Mouse (Mus musculus): ENCODE results near the gene Stab1. TPM values are rescaled to one million over a fixed set of nuclear protein-coding genes. Genes with fewer than 3 reads are reported as not detected.

Stab1 gene
- polyA plus RNA-seq, 1 experiment from 2014 or later: 241 TPM

DNA sequence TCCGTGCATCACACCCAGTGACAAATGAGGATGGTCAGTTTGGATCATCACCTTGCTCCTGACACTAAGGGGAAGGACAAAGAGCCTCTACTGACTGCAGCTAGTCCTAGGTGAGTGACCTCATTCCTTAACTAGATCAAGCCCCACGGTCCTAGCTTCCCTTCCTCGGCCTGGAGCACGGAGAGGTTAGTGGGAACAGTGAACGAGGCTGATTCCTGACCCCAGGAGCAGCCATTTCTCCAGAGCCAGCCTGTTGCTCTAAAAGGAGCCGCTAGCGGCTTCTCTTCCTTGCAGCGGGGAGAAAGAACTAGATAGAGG, 36.8 kb upstream of the Stab1 start:
- Histone ChIP-seq H3K36me3 (ENCODE audit: inconsistent target) (peaks cover 44% of the 10 kb centered on the region), H3K79me2 (ENCODE audit: inconsistent target) (peaks cover 71% of the 10 kb centered on the region), H3K27ac (peak overlapping the region; percentile 90), H3K4me3 (ENCODE audit: inconsistent target) (peak overlapping the region; percentile 94)
- 25% methylated on average over 8 of the region's 8 CpGs for WGBS (ENCODE audit: missing documents)

DNA sequence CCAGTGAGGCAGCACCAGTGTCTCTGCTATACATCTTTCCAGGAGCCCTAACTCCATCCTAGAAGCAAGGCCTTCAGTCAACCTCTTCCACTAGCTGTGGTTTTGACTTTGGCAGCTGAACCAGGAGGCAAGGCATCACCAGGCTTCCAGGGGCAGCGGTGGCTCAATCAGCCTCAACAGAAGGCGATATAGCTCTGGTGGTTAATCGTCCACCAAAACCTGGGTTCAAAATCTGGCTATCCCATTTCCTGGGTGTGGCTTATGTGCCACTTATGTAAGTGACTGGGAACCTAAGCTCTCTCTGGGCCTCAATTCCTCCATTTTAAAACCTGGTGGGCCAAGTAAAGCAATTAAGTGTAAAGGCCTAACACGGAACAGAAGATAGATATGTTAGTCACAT, 36.4 kb upstream of the Stab1 start:
- Histone ChIP-seq H3K4me3 (ENCODE audit: inconsistent target) (peak overlapping the region; percentile 94), H3K27ac (peak overlapping the region; percentile 90), H3K36me3 (ENCODE audit: inconsistent target) (peaks cover 47% of the 10 kb centered on the region), H3K79me2 (ENCODE audit: inconsistent target) (peaks cover 74% of the 10 kb centered on the region)
- WGBS (ENCODE audit: missing documents): 63% methylated on average over 4 of the region's 4 CpGs

DNA sequence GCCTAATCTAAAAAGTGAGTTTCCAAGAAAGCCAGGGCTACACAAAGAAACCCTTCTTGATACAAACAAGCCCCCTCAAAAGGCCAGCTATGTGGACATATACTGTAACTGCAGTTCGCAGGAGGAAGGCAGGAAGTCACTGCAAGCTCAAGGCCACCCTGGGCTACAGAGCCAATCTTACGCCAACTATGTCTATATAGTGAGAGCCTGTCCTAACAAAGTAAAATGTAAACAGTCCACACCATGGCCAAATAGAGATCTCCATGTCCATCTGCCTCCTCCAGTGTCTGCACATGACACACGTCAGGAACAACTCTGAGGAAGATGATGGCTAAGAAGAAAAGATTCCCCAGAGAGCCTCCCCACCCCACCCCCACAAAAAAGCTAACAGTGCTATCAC, 31.6 kb upstream of the Stab1 start:
- H3K36me3 ChIP-seq (ENCODE audit: inconsistent target): peaks cover 56% of the 10 kb centered on the region
- WGBS (ENCODE audit: missing documents): 97% methylated on average over 3 of the region's 3 CpGs

DNA sequence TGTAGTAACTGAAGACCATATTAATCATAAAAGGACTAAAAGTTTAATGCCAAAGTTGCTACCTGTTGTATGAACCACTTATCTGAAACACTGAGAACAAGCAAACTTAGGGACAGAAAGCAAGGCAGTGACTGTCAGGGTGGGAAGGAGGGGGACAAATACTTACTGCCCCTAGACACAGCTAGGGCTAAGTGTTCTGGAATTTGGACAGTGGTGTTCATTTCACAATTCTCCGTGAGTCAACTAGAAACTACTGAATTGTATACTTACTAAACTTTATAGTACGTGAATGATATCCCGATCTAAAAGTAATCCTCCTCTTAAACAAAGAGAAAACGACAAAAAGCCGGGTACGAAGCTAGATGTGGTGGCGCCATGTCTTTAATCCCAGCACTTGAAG, 31.2 kb upstream of the Stab1 start:
- no peak overlapping the region for H3K27ac ChIP-seq
- WGBS (ENCODE audit: missing documents): 100% methylated on average over 7 of the region's 7 CpGs

More for the DNA sequence above, 31.6 kb upstream of the Stab1 start:
- Histone ChIP-seq H3K79me2 (ENCODE audit: inconsistent target) (peaks cover 100% of the 10 kb centered on the region), H3K4me3 (ENCODE audit: inconsistent target) (no peak overlapping the region), H3K27ac (no peak overlapping the region)

DNA sequence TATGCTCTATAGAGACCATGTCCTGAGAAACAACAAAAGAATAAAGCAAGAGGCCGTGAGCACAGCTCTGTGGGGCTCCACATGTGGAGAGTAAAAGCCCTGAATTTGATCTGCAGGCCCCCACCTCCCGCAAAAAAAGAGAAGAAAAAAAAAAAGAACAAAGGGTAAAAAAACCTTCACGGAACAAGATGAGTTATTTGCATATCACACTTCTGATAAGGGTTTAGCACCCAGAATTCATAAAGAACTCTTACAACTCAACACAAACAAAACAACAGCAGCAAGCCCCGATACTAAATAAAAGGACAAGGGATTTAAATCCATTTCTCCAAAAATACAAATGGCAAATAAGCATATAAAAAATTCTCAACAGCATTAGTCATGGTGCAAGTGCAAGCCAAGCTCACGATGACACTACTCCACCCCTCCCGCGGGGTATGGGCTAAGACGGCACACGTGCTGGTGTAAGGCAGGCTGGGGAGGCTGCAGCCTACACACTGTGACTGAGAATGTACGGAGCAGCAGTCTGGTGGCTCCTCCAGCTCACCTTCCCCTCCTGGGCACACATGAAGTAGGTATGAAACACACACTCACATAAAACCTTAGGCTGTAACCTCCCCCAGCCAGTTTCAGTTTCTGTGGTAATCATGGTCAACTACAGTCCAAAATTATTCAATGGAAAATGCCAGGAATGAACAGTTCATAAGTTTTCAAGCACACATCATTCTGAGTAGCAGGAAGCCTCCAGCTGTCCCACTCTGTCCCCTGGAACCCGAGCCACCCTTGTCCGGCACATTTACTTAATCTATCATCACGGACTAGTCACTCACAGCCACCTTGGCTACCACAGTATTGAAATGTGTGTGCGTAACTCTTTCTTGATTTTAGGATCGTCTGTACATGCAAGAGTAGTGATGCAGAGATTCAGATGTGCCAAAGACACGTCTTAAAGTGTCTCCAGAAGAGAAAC, 29.4 kb upstream of the Stab1 start:
- WGBS (ENCODE audit: missing documents): 80% methylated on average over 16 of the region's 16 CpGs

More for the DNA sequence above, 31.2 kb upstream of the Stab1 start:
- H3K79me2 ChIP-seq (ENCODE audit: inconsistent target): peaks cover 100% of the 10 kb centered on the region
- H3K4me3 ChIP-seq (ENCODE audit: inconsistent target): no peak overlapping the region
- peaks cover 55% of the 10 kb centered on the region for H3K36me3 ChIP-seq (ENCODE audit: inconsistent target)

DNA sequence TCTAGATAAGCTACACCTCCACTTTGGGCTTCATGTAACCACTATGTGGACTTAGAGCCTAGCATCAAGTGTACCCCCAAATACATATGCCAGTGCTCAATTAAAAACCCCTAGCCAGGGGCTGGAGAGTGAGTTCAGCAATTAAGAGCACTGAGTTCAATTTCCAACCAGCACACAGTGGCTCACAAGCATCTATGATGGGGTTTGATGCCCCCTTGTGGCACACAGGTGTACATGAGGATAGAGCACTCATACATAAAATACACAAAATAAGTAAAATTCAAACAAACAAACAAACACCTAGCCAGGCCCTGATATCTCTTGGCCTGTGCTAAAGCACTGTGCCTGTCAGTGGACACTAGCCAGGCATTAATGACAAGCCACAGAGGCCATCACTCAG, 27.5 kb upstream of the Stab1 start:
- Histone ChIP-seq H3K79me2 (ENCODE audit: inconsistent target) (peaks cover 100% of the 10 kb centered on the region), H3K36me3 (ENCODE audit: inconsistent target) (peaks cover 42% of the 10 kb centered on the region), H3K27ac (peak overlapping the region; percentile 71), H3K4me3 (ENCODE audit: inconsistent target) (no peak overlapping the region)

More for the DNA sequence above, 29.4 kb upstream of the Stab1 start:
- Histone ChIP-seq H3K36me3 (ENCODE audit: inconsistent target) (peaks cover 45% of the 10 kb centered on the region), H3K79me2 (ENCODE audit: inconsistent target) (peaks cover 100% of the 10 kb centered on the region), H3K4me3 (ENCODE audit: inconsistent target) (no peak overlapping the region), H3K27ac (0 out of 2 replicates have a peak overlapping the region, but pooled peaks have one; percentile 7)

DNA sequence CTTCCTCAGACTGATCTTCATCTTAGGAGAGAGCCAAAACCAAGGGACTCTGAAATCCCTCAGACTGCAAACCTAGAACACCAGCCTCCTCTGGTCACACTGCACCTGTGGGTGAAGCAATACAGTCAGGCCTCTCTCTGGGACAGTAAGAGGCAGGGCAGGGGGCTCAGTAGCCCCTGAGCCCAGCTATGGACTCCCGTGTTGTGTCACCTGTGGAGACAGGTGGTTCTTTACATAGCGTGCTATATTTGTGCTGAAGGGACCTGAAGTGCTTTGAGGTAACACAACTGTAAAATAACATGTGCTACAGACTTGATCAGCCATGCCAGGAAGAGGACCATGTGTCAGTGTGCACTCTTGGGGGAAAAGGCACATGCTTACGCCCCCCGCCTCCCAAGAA, 27.1 kb upstream of the Stab1 start:
- Histone ChIP-seq H3K36me3 (ENCODE audit: inconsistent target) (peaks cover 43% of the 10 kb centered on the region), H3K79me2 (ENCODE audit: inconsistent target) (peaks cover 100% of the 10 kb centered on the region), H3K27ac (peak overlapping the region; percentile 71), H3K4me3 (ENCODE audit: inconsistent target) (no peak overlapping the region)
- 78% methylated on average over 4 of the region's 4 CpGs for WGBS (ENCODE audit: missing documents)

DNA sequence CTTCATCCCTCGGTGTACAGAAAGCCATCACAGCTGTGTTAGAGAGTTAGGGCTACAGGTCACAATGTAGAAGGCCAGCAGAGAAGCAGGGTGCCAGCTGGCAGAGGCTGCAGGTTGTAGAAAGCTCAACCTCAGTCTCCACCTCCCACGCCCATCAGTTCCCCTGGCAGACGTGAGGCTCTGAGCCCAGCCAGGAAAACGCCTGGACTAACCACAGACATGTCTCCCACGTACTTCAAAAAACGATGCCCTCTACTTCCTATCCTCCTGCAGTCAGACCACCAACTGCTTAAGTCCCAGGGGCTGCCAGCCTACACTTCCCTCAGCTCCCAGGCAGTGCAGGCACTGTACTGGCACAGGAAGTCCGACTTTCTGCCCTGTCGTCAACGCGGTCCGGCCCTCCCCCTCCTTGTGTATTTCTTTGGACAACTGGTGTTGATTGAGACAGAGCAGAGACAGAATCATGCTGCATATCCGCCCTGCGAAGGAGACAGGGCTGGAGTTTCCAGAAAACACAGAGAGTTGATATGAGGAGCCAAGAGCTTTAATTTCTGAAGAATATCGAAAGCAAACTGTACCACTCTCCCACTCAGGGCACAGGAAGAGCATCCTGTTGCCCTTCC, 26.6 kb upstream of the Stab1 start:
- 12% methylated on average over 14 of the region's 14 CpGs for WGBS (ENCODE audit: missing documents)
- peaks cover 98% of the 10 kb centered on the region for H3K79me2 ChIP-seq (ENCODE audit: inconsistent target)
- no peak overlapping the region for H3K4me3 ChIP-seq (ENCODE audit: inconsistent target)
- H3K36me3 ChIP-seq (ENCODE audit: inconsistent target): peaks cover 41% of the 10 kb centered on the region
- peak overlapping the region; percentile 71 for H3K27ac ChIP-seq

DNA sequence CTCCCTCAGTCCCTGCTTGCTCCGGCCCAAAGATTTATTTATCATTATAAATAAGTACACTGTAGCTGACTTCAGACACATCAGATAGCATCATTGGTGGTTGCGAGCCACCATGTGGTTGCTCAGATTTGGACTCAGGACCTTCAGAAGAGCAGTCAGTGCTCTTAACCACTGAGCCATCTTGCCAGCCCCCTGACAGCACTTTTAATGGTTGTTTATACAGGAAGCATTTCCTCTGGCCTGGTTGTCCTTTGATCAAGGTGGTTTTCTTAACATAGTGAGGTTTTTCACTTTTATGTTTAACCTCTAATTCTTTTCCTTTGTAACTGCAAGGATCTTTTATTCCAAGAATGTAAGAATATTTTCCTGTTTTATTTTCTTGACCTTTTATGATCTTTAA, 26.0 kb upstream of the Stab1 start:
- H3K4me3 ChIP-seq (ENCODE audit: inconsistent target): no peak overlapping the region
- peak overlapping the region; percentile 71 for H3K27ac ChIP-seq
- peaks cover 35% of the 10 kb centered on the region for H3K36me3 ChIP-seq (ENCODE audit: inconsistent target)
- peaks cover 93% of the 10 kb centered on the region for H3K79me2 ChIP-seq (ENCODE audit: inconsistent target)
- 88% methylated on average over 2 of the region's 2 CpGs for WGBS (ENCODE audit: missing documents)

DNA sequence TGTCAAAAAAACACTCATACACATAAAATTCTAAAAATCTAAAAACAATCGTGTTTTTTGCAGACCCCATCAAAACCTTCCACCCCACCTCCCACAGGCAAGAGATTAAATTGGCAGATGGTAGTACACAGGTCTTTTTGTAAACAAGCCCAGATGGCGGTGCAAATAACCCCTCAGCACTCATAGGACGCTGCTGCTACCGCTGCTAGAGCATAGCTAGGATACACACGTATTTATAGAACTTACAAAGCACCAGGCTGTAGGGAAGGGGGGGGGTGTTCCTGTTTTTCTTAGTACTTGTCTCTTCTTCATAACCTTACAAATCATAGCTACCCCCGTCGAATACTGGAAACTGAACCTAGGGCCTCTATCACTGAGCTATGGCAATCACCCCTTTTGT, 25.4 kb upstream of the Stab1 start:
- Histone ChIP-seq H3K36me3 (ENCODE audit: inconsistent target) (peaks cover 31% of the 10 kb centered on the region), H3K4me3 (ENCODE audit: inconsistent target) (no peak overlapping the region), H3K79me2 (ENCODE audit: inconsistent target) (peaks cover 86% of the 10 kb centered on the region), H3K27ac (peak overlapping the region; percentile 71)
- WGBS (ENCODE audit: missing documents): 81% methylated on average over 7 of the region's 7 CpGs

DNA sequence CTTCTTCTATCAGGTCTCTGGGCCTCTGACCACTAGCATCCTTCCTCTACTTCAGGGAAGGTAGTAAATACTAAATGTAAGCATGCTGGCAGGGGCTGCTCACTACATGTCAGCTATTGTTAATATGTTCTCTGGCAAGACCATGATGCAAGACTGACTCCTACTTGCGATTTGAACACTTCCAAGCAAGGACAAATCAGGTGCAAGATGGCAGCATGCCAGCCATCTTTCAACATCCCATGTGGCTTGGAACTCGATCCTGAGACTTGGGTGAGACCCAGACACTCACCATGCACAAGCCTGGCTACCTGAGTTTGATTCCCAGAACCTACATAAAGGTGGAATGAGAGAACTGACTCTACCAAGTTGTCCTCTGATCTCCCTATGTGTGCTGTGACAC, 23.5 kb upstream of the Stab1 start:
- peaks cover 81% of the 10 kb centered on the region for H3K79me2 ChIP-seq (ENCODE audit: inconsistent target)
- WGBS (ENCODE audit: missing documents): 57% methylated on average over 2 of the region's 2 CpGs

DNA sequence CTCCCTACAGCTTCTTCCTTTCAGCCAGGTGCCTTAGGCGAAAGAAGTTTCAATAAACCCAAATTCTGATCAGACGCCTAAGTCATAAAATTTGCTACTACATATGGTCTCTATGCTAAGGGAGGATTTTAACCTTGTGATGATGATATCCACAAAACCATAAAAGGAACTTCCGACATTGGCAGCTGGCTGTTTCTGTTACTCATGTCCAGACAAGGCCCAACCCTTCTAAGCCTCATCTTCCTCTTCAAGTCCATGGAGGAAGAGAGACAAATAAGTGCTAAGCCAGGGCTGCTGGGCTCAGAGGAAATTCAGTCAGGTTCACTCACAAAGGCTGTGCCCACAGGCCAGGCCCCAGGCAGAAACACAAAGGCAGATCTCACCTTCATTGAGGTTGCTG, 20.9 kb upstream of the Stab1 start:
- Histone ChIP-seq H3K36me3 (ENCODE audit: inconsistent target) (peaks cover 50% of the 10 kb centered on the region), H3K4me3 (ENCODE audit: inconsistent target) (no peak overlapping the region), H3K79me2 (ENCODE audit: inconsistent target) (peaks cover 69% of the 10 kb centered on the region), H3K27ac (peak overlapping the region; percentile 100)
- WGBS (ENCODE audit: missing documents): 51% methylated on average over 3 of the region's 3 CpGs

More for the DNA sequence above, 23.5 kb upstream of the Stab1 start:
- Histone ChIP-seq H3K36me3 (ENCODE audit: inconsistent target) (peaks cover 39% of the 10 kb centered on the region), H3K27ac (no peak overlapping the region), H3K4me3 (ENCODE audit: inconsistent target) (no peak overlapping the region)

DNA sequence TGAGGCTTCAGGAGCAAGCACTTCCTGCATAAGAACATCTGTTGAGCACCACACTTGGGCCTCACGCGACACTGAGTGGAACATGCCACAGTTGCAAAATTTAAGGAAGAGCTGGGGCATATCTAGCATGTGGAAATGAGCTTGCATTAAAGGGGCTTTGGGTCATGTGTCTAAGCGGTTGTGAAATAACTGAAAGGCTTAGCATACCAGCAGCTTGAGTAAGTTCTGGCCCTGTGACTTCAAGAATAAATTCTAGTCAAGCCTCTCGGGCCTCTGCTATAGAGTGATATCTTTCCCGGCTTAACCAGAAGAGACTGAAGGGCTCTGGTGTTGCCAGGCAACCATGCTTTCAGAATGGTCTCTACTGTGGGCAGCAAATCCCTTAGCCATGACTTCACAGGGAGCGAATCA, 20.3 kb upstream of the Stab1 start:
- 14% methylated on average over 6 of the region's 6 CpGs for WGBS (ENCODE audit: missing documents)
- Histone ChIP-seq H3K4me3 (ENCODE audit: inconsistent target) (no peak overlapping the region), H3K79me2 (ENCODE audit: inconsistent target) (peaks cover 63% of the 10 kb centered on the region), H3K27ac (peak overlapping the region; percentile 100), H3K36me3 (ENCODE audit: inconsistent target) (peaks cover 50% of the 10 kb centered on the region)

DNA sequence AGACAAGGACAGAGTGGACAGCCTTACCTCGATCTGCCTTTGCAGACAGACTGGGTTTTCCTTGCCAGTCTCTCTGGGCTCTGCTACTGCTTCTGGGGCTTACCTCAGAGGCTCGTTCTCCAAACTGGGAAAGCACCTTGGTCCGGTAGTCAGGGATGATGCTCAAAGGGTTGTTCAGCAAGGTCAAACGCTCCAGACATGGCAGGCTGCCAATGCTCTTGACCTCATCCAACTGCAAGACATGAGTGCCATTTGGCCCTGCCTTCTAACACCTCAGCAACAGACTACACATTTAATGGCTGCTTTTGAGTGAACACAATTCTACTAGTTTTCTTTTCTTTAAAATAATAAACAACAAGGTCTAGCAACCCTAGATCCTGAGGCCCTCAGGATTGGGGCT, 18.2 kb upstream of the Stab1 start:
- 98% methylated on average over 4 of the region's 4 CpGs for WGBS (ENCODE audit: missing documents)
- Histone ChIP-seq H3K4me3 (ENCODE audit: inconsistent target) (no peak overlapping the region), H3K27ac (peak overlapping the region; percentile 100), H3K36me3 (ENCODE audit: inconsistent target) (peaks cover 38% of the 10 kb centered on the region), H3K79me2 (ENCODE audit: inconsistent target) (peaks cover 54% of the 10 kb centered on the region)

DNA sequence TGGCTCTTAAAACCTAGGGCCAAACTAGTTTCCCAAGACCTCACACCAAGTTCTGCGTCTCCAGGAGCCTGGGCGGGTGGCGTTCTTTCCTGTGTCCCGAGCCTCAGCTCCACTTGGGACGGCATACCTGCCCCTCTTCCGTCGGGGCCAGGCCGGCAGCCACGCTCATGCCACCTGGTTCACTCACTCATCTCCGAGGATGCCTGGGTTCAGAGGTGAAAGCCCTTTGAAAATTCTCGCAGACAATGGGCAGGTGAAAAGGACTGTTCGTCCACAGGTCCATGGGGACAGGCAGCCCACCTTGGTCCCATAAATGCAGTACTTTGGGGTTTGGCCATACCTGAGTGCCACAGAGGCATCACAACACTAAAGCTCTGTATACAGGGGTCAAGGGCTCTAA, 15.8 kb upstream of the Stab1 start:
- Histone ChIP-seq H3K36me3 (ENCODE audit: inconsistent target) (peaks cover 41% of the 10 kb centered on the region; the same call in 1 of the 2 replicates), H3K79me2 (ENCODE audit: inconsistent target) (peaks cover 63% of the 10 kb centered on the region), H3K4me3 (ENCODE audit: inconsistent target) (no peak overlapping the region), H3K27ac (peak overlapping the region; percentile 100)
- WGBS (ENCODE audit: missing documents): 92% methylated on average over 12 of the region's 12 CpGs
